Mouse (Mus musculus): ENCODE measurements around the gene Tbc1d1.

GRCm38 (mm10) chr5:64237263-64237662 lies 81.2 kb downstream of the Tbc1d1 start:
- TF ChIP-seq CTCF (IDR thresholded peaks at IDR 0.05; ENCODE audit: insufficient read depth, low read length) (no peak), POLR2A (IDR thresholded peaks at IDR 0.05; ENCODE audit: borderline replicate concordance, extremely low read depth, low read depth, low read length) (no peak)

All from lung, adult 2 months (tissue).